Mouse (Mus musculus) liver, postnatal 0 days (tissue): Measurements from ENCODE around the gene Sys1.

Source experiments
- CTCF ChIP-seq: sonication (generic); IDR thresholded peaks from 2 replicates; pipeline ENCODE4 v1.5.1; 2016; ENCODE audit warnings: antibody characterized with exemption, low read depth
- EP300 ChIP-seq: IDR thresholded peaks from 2 replicates; pipeline ENCODE4 v1.6.1; 2016; ENCODE audit warnings: antibody characterized with exemption, low read depth, mild to moderate bottlenecking

DNA sequence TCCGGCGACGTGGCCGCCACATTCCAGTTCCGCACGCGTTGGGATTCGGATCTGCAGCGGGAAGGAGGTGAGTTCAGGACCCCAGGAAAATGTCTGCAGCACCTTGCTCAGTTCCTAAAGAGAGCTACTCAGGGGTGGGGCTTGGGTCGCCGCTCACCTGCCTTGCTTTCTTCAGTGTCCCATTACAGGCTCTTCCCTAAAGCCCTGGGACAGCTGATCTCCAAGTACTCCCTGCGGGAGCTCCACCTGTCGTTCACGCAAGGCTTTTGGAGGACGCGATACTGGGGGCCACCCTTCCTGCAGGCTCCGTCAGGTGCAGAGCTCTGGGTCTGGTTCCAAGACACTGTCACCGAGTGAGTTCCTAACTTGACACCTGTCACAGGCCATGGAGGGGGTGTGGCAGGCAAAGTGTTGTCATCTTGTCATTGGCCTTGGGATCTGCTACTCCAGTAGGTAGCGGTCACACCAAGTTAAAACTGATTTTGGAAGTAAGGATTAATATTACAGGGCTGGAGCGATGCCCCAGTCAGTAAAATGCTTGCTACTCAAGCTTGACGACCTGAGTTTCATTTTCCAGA, 41.0 kb downstream of the Sys1 start:
- no peak for TF ChIP-seq CTCF
- TF ChIP-seq EP300 = no peak
